Mouse (Mus musculus) cerebellum, adult 9-11 months (tissue): ENCODE measurements around the gene Upp2.

ENCODE experiments used
- DNase-seq: peaks from one replicate; pipeline ENCODE4 v3.0.0; 2022

Upp2 gene

DNA sequence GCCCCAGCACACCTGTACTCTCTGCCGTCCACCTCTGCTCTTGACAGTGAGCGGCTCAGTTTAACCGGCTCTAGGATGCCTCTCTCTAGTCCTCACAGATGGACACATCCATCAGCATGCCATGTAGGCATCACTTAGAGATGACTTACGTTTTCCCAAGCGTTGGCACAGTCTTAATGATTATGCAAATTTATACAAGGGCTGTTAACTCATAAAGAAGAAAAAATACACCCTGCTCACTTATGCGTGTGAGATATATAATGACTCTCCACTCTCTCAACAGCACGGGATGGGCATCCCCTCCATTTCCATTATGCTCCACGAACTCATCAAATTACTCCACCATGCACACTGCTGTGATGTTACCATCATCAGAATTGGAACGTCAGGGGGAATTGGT, 206.7 kb downstream of the Upp2 start:
- no peak for DNase-seq

DNA sequence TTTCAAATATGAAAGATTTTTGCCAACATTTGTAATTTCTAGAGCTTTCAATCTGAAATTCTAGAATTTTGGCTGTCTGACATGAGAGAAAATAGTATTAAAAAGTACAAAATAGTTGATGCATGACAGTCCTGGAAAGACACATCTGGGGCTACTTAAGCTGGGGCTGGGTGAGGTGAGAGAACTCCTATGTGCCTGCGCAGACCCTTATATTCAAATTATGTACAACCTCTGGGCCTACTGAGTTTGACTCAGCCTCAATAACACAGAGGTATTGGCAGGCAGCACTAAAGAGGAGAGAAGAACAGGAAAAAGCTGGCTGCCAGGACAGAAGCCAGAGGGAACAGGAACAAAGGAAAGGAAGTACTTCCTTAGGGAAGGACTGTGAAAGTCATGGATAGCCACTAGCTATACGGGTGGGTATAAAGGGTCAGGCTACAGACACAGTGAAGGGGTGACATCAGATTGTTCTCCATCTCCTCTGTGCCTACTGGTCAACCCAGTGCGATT, 211.9 kb downstream of the Upp2 start:
- DNase-seq, result no peak

DNA sequence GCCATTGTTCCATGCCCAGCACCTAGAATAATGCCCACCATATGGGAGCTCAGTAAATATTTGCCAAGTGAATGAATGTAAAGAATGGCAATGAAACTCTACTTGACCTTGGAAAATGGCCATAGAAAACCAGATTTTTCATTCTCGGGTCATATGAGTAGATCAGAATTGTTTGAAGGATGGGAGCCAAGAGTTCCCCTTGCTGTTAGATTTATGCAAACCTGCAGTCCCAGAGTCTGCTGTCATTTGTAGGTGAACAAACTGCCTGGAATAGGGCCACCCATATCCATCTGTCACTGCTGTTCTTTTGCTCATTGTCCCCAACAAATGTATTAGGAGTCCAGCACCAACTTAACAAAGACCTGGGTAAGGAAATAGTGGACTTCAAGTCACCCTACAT, 216.4 kb downstream of the Upp2 start:
- DNase-seq, result peak; percentile 89

DNA sequence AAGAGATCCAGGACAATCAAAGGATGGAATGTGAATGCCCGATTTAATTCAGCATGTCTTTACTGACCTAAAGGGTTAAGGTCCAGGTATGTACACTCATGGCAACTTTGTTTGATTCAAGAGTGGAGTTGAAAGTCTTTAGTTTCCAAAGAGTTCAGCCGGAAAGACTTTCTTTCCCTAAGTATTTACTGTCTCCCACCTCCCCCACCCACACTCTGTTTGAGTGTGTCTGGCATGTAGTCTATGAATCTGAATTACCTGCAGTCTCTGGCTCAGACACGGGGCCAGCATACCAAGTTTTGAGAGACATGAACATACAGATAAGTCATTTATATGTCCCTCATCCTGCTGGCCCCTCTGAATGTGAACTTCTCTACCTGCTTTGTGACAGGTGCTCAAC, 219.1 kb downstream of the Upp2 start:
- no peak for DNase-seq

DNA sequence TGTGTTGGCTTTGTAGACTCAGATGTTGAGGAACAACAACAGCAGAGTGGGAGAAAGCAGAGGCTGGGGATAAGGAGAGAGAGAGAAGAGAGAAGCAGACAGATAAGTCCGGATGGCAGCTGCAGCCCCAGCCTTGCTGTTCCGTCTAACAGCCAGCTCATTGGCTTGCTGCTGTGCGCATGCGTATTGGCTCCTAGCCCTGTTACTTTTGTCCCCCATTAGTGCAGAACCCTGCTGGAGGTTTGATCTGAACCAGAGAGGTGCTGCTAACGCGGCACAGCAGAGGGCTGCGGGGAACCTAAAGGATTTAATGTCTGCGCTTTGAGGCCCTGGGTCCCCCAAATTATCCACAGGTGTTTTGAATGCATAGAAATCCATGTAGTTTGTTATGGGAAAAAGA, 219.6 kb downstream of the Upp2 start:
- no peak for DNase-seq

DNA sequence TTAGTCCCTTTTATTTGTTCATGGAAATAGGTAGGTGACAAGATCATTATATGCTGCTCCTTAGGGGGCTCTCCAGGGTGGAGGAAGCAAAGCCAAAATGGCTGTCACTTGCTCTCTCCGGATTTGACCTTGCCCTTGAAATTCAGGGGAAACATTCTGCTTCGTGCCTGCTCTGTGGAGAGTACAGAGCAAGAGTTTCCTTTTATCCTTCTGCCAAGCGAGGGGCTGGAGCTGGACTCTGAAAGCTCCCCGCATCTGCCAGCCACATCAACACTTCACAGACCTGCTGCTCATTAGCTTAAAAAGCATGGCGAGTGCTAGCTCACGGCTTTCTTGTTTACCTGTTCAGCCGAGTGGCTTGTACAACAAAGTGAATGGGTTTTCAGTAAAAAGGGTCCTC, 220.3 kb downstream of the Upp2 start:
- no peak for DNase-seq

DNA sequence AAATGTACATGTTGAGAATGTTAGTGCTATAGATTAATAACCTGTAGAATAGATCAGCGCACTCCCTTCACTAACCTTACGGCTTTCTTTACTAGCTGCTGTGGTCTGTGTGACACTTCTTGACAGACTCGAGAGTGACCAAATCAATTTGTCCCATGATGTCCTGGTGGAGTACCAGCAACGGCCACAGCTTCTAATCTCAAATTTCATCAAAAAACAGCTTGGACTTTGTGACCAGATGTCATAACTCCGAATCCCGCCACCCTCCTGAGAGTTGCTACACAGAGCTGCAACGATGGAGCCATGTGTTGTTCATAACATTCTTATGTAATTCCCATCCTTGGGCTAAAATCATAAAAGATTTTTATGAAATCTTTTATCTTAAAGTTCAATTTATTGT, 222.8 kb downstream of the Upp2 start:
- DNase-seq, result no peak

DNA sequence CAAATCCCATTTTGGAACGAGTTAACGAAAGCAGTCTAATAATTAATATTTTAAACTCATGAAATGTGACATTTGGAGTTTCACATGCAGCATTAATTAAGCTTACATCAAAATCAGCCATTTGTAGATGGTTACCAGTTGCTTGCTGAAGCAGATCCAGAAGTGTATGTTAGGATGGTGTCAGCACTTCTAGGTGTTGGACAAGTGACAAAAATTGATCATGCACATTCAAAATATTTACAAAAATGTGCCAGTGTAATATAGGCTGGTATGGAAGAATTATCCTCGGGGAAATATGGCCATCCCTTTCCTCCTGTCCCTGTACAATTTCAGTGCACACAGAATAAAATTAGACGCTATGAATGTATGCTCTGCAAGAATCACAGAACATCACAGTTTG, 223.3 kb downstream of the Upp2 start:
- no peak for DNase-seq

DNA sequence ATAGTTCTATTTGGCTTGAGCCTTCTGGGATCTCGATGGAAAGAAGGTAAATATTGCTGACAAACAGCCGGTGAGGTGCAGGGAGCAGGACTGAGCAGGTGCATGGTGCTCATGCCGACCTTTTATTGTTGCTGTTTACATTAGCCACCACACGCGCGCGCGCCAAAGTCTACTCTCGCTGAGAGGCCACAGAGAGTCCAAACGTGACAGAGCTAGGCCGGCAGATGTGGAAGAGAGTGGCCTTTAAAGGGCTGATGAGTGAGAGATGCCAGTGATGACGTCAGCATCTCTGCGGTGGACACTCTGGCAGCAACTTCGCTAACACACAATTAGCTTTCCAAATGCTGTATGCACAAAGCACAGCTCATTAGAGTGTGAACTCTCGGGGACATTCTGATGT, 227.4 kb downstream of the Upp2 start:
- DNase-seq, result no peak

DNA sequence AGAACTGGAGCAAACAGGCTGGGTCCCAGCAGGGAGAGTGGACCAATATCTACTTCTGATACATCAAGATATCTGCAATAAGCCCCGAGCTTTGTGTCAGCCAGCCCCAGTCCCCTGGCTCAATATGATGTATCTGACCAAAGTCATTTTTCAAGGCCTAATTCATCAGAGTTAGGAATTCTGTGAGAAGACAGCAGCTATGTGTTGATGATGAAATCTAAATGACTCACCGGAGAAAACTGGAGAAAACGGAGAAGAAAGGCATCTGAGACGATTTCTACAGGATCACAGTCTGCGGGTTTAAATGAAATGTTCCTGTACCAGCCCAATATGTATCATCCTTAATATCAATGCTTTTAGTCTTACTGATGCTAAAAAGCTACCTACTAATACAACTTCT, 228.3 kb downstream of the Upp2 start:
- no peak for DNase-seq

DNA sequence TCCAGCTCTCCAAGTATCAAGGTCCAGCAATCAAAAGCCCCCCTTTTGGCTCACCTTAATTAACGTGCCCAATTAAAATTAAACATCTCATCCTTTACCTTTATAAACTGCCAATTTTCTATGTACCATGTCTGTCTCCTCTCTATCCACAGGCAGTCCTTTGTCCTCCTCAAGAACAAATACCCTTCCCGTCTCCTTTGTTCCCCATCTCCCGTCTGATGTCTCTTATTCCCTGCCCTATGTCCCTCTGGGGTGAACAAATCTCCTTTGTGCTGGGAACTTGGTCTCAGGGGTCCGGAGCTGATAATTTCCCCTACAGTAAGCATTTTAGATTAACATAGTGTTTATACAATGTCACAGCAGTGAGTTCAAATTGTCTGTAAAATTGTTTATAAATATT, 230.4 kb downstream of the Upp2 start:
- DNase-seq, result no peak

DNA sequence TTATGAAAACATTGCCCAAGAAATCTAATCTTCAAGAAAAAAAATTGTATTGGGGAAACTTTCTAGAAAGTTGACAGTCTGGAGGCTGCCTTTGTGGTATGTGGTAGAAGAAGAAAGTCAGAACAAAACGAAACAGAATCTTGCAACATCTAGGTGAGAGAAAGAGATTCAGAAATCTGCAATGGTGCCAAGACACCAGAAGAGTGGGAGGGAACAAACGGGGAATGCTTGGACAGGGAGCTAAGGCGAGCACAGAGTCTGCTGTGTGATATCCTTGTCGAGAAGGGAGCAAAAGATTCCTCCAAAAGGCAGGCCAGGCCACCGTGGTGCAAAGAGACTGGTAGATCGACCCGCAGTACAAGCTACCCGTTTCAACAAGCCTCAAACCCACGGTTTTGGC, 232.0 kb downstream of the Upp2 start:
- no peak for DNase-seq

DNA sequence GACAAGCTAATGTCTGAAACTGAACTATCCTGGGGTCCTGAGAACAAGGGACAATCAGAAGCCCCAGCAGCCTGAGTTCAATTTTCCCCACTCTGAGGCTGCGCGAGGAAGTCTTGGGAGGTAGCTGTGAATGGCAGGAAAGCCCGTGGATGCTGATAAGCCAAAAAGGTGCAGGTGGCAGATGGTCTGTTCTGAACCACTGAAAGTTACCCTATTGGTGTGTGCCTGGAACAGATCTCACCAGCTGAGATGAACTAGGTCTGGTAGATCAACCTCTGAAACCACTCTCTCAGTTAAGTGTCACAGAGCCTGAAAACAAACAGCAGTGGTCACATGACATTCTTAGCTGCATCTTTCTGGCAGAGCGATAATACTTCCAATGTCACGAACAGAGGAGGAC, 232.5 kb downstream of the Upp2 start:
- peak; percentile 23 for DNase-seq

DNA sequence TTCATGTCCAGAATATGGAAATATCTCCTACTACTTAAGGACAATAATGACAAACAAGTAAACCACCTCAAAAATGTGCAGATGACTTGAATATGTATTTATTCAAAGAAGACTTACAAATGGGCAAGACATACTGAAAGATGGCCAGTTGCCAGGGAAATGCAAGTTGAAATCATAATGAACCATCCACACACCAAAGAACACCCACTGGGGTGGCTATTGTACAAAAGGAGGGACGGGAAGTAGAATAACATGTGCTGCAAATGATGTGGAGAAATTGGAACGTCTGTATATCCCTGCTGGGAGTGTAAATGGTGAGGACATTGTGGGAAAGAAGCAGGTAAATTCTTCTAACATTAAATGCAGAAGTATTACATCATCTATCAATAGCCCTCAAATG, 245.8 kb downstream of the Upp2 start:
- no peak for DNase-seq

DNA sequence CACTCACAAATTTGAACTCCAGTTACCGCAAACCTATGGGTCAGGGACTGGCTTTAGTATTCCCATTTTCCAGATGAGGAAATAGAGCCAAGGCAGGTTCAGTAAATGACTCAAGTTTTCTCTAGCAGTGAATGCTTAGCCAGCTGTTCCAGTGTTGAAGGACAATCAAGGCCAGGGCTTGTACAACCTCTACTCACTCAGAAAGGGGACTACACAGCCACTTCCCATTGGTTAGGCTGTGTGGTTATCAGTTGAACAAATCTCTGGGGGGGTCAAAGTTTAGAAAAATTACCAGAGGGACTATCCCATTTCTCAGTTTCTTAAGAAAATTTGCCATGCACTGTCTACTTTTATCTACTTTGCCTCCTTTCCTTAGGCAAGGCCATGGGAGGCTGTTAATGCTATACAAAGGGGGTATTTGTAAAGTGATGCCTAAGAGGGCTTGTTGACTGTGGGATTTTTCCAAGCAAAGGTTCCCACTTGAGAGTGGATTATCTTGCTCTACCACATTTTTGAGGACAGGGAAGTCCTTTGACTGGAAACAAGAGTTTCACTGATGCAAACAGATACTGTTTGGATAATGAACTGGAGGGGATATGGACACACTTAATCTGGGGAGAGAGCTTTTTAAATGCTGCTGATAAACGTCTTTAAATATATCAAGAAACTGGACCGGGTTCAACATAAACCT, 262.0 kb downstream of the Upp2 start:
- DNase-seq, result no peak

DNA sequence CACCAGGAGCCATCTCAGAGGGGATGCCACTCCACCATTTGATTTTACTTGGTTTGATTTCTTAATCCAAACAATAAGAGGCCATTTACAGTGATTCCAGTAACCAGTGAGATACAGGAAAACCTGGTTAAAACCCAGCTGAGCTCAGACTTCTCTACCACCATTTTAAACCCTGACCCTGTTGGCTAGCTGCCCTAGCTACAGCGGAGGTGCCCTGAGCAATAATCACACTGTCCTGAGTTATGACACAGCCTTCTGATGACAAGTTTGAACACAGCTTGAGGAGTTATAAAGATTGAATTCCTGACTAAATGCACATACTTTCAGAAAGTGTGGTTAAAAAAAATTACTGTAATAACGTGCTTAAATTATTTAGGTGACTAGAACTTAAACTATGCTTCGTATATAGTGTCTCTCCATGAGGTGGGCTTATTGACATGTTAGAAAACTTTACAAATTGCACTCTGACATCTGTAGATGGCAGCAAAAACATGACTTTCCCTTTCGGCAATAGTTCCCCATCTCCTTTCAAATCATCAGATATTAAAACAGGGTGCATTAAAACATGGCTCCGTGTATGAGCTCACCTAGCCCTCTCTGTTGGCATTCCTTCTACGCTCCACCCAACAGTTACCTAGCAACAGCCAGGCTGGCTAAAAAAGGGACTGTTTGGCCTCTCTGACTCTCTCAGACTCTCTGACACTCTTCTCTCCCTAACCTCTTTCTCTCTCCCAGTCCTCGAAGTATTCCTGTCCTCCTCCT, 263.1 kb downstream of the Upp2 start:
- DNase-seq, result peak; percentile 17

DNA sequence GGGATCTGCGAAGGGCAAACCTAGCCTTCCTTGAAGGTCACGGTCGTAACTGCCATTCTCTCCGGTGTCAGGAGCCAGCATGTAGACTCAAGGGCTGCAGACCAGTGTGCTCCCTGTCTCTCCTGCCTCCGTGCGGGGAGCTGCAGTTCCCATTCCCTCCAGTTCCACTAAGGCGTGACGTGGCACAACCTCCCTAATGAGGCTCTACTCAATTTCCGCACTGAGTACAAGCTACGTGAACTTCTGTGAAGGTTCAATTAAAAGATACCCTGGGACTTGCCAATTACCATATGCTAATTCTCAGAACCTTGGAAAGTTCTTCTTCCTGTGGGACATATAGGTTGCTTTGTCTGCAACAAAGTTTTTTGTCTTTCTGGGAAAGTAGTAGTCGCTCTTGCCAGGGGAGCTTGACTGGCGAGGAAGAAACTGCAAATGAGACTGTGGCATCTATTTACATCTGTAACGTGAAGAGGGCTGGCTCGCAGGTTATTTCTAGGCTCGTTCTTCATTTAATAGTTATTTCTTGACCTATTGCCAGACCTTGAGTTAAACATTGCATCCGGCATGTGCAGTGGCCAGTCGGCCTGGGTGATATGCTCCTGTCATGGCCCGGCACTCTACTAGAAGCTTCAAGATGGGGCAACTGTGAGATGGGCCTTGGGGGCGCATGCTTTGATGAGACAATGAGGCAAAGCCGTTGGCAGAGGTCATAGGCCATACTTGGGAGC, 265.3 kb downstream of the Upp2 start:
- no peak for DNase-seq

DNA sequence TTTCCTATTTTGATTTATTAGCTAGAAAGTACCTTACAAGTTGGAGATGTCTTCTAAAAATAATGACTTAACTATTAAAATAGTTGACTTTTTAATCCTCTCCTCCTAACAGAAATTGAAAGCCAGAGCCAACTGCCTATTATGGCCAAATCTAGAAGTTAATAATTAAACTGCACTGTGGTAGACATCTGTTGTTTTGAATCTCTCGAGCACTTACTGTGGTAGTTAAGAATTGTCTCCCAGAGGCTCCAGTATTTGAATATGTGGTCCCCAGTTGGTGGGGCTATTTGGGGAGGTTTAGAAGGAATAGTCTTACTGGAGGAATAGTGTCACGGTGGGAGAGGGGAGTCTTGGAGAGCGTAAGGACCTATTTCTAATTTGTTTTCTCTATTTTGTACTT, 273.9 kb downstream of the Upp2 start:
- DNase-seq, result no peak

DNA sequence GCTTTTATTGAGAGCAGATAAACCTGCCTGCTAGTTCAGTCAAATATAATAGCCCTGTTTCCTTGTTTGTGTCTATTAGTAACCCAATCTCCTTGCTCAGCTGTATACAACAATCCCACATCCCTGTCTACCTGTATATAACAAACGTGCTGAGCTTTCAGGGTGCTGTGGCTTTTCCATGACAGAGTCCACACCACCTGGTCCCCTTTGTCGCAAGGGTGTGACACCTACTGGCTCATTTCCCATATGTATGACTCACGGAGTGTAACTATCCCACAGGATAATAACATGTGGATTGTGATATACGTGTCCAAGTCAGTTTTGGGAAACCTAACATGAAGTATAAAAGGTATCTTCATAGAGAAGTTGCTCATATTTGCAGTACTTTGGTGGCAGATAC, 275.3 kb downstream of the Upp2 start:
- no peak for DNase-seq
